Mouse (Mus musculus): ENCODE results near the gene Bak1.
"Not testable (repeated sequence)": the region's sequence is repeated elsewhere in the genome, so short reads cannot be mapped to it uniquely, and the experiment has no call there.

The Bak1 gene

DNA sequence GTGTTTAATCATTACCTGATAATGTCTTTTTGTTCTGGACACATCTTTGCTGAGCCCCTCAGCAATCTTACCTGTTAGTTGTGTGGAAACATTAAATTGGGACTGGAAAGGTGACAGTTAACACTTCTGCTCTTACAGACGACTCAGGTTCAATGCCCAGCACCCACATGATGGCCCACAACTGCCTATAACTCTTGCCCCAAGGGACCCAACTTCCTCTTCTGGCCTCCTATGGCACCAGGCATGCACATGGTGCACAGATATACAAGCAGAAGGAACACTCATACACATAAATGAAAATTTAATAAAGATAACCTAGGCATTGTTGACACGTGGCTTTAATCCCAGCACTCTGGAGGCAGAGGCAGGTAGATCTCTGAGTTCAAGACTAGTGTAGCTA is 49.4 kb downstream of the Bak1 start:
- no peak for DNase-seq (ENCODE audit: low spot score)

DNA sequence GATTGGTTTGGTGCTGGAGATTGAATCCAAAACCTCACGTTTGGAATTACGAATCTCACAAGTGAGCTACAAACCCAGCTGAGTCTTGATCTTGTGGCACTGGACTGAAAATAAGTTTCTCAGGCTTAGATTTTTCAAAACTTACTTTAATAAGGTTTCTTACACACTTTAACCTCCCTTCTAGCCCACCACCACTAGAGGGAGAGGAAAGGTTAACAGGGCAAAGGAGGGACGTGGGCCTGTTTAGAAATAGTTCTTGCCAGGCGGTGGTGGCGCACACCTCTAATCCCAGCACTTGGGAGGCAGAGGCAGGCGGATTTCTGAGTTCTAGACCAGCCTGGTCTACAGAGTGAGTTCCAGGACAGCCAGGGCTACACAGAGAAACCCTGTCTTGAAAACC is 51.5 kb downstream of the Bak1 start:
- DNase-seq (ENCODE audit: low spot score) = not testable (repeated sequence)

DNA sequence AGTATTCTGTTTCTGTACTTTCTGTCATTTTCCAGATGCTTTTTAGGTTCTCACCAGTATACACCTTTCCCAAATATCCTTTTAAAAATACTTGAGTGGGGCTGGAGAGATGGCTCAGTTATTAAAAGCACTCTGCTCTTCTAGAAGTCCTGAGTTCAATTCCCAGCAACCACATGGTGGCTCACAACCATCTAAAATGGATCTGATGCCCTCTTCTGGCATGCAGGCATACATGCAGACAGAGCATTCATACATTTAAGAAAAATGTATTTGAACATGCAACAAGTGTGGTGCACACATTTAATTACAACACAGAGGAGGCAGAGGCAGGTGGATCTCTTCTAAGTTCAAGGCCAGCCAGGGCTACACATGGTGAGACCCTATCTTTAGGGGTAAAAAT is 53.4 kb downstream of the Bak1 start:
- DNase-seq (ENCODE audit: low spot score) = no peak

DNA sequence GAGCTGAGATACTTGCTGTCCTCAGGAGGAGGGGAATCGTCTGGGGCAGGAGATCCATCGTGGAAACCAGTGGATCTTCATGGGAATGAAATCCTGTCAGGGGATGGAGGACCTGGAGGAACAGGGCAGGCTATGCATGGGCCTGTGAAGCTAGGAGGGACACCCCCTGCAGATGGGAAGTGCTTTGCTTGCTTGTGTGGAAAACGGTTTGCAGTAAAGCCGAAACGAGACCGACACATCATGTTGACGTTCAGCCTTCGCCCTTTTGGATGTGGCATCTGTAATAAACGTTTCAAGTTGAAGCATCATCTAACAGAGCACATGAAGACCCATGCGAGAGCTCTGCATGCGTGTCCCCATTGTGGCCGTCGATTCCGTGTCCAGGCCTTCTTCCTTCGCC is 54.3 kb downstream of the Bak1 start:
- DNase-seq (ENCODE audit: low spot score) = no peak

DNA sequence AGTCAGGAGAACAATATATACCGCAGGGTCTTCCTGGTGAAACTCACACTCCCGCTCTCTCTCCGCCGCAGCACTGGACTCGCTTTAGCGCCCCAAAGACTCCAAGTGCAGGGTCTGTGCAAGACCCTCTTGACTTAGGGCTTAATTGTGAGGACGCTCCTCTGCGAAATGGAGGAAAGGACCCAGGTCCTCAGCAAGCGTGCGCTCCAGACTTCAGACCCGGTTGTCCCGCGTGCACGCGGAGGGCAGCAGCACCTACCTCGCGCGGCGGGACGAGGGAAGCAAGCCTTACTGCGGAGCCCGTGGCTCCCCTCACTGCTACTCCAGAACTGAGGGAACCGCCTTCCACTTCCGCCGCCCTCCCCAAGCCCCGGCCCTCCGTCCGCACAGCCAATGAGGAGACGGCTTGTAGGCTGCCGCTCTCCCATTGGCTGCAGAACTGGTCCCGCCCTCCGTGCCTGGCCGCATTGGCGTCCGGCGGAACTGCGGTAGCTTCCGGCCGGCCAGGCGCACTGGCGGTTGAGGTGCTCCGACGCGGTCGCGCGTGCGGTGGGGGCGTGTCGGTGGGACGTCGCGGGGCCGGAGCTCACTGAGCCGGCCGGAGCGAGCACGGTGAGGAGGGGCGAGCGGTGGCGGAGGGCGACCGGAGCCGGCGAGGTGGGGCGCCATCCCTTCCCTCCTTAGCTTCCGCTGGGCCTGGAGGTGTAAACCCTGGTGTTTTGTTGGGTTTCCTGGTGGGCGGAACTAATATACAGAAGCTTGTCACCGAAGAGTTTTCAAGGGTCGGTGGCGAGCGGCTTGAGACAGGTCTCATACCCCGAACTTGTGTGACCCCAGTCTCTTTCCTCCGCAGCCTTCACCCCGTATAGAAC is 55.9 kb downstream of the Bak1 start, which contains the start of gene Zbtb9:
Gene Zbtb9, plus strand, starts transcription at position 465 of the 872 bp plus-strand sequence.
- peak; percentile 86 for DNase-seq (ENCODE audit: low spot score)

DNA sequence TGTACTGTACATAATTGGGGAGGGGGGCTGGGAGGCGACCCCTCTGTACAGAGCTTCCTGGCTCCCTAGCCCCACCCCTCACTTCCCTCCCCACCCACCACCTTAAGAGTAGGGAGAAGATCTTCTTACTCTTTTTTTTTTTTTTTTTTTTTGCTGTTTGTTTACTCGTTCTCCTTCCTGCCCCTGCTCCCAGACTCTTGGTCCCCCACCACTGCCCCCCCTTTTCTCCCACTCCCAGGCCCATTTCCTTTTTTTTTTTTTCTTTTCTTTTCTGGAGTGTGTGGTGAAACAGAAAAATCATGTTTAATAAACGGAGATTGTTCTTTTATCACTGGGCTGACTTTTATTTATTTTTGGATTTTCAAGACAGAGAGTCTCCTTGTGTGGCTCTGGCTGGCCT is 56.7 kb downstream of the Bak1 start:
- DNase-seq (ENCODE audit: low spot score) = no peak

DNA sequence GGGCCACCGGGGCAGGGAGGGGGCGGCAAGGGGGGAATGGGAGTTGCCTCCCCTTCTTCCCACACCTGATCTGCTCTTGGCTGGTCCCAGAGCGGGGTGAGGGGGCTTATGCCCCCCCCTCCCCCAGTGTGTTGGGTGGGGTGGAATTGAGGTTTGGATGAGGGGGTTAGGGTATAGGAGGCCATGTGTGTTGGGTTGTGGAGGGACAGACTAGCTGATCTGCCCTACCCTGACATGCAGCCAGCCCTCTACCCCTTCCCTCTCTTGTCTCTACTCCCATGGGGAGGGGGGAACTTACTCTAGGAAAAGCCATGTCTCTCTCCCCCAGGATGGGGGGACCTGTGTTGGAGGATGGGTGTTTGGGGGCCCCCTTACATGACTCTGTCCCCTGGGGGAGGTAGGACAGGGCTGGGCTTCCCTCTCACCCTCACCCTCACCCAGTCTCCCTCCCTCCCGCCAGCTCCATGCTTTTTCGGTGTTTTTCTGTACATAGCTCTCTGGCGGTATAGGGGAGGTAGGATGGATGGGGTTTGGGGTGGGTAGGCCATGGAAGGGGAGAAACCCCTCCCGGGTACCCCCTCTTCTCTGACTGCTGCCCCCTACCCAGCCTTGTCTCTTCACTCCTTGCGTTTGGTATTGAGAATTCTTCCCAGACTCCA is 57.4 kb downstream of the Bak1 start:
- DNase-seq (ENCODE audit: low spot score) = no peak

DNA sequence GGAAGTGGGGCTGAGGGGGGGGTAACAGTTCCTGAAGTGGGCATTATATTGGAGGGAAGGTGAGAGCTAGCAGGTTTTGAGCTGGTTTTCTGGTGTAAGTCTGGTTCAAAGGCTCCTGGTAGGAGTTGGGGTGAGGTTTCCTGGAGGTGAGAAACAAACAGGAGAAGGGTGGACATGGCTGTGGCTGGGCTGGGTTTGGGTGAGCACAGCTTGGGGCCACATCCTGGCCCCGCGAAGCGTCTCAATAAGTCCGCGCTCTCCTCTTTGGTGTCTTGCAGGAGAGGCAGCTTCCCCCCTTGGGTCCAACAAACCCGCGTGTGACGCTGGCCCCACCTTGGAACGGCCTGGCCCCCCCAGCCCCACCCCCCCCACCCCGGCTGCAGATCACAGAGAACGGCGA is 58.6 kb downstream of the Bak1 start:
- DNase-seq (ENCODE audit: low spot score) = no peak
